Mouse (Mus musculus): Measurements from ENCODE around the gene Cadm3.
"Not testable (repeated sequence)": the region's sequence is repeated elsewhere in the genome, so short reads cannot be mapped to it uniquely, and the experiment has no call there.

Cadm3 gene

GRCm38 (mm10) chr1:173324961-173325360 lies 42.5 kb downstream of the Cadm3 start:
- in situ Hi-C loops (cut with MboI; ENCODE audit: low sequenced_read_pairs), result no loop called here

- in situ Hi-C loops (cut with MboI; ENCODE audit: low sequenced_read_pairs), result no loop called here
Observed at GRCm38 (mm10) chr1:173323839-173324585, 43.5 kb downstream of the Cadm3 start.

DNA sequence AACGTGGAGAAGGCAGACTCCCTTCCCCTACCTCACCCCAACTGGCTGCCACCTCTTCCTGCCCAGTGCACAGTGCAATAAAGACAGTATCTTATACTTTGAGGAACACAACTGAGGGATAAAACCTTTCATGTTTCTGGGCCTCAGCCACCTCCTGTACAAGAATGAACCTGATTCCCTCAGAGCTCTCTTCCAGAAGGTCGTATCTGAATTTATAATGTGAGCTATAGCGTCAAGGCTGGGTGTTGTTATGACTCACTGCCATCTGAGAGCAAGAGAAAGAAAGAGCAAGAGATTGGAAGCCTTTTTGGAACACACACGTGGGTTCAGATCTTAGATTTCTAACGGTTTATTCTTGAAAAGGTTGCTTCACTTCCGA lies 45.3 kb downstream of the Cadm3 start:
- in situ Hi-C loops (cut with MboI; ENCODE audit: low sequenced_read_pairs), result no loop called here

- in situ Hi-C loops (cut with MboI; ENCODE audit: low sequenced_read_pairs), result no loop called here
Observed at GRCm38 (mm10) chr1:173321593-173322248, 45.8 kb downstream of the Cadm3 start.

DNA sequence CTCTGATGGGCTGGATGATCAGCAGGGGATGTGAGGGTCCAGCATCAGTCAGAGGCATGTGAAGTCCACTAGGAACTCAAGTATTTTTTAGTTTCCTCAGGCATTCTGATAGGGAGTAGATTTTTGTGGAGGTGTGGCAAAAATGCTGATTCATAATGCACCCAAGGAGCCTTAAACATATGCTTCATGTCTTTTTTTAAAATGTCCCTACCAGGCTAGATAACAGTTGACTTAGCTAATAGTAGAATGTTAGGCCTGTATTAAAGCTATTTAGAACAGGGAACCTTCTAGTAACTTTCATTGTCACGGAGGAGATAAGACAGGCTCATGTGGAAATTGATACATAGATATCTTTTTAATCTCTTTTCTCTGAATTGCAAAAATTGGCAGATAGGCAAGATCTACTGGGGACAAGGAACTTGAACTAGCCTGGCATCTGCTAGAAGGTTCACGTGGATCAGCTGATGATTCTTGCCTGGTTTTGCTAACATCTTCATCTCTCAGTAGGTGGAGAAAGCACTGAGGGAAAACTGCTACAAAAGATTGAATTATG lies 49.5 kb downstream of the Cadm3 start:
- in situ Hi-C loops (cut with MboI; ENCODE audit: low sequenced_read_pairs), result no loop called here

- in situ Hi-C loops (cut with MboI; ENCODE audit: low sequenced_read_pairs), result no loop called here
Observed at GRCm38 (mm10) chr1:173315725-173316124, 51.8 kb downstream of the Cadm3 start.

GRCm38 (mm10) chr1:173313535-173314050 lies 53.9 kb downstream of the Cadm3 start:
- in situ Hi-C loops (cut with MboI; ENCODE audit: low sequenced_read_pairs), result not testable (repeated sequence)

DNA sequence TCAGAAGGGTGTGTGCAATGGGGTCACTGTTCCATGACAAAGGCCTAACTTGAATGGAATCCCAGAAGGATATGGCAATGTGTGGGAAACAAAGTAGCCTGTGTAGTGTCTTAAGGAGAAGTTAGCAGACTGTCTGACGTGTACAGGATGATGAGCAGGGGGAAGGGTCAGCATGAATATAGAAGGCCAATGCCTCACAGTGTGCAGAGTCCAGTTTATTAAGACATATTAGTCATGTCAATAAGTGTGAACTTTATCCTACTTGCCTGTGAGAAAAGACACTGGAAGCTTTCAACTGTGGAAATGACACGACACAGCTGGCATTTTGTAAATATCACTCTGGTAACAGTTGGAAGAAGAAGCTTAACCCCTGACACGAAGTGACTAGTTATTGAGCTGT lies 64.7 kb downstream of the Cadm3 start:
- in situ Hi-C loops (cut with MboI; ENCODE audit: low sequenced_read_pairs), result not testable (repeated sequence)

All from CH12F3 (cell line).